Mouse (Mus musculus) cerebellum, adult 2 months (tissue): ENCODE data around the gene Dusp14.

Experiments used
- CTCF ChIP-seq: fragments of 200-500 bp; IDR thresholded peaks from 2 replicates; pipeline ENCODE4 v1.5.1; 2011; ENCODE audit warnings: low read depth, mild to moderate bottlenecking, control low read depth, low read length, moderate library complexity, borderline replicate concordance; ENCODE audit not compliant: insufficient read depth
- POLR2A ChIP-seq: fragments of 200-500 bp; IDR thresholded peaks from 2 replicates; pipeline ENCODE4 v1.6.1; 2011; ENCODE audit warnings: low read length, control low read depth, borderline replicate concordance; ENCODE audit not compliant: insufficient read depth

DNA sequence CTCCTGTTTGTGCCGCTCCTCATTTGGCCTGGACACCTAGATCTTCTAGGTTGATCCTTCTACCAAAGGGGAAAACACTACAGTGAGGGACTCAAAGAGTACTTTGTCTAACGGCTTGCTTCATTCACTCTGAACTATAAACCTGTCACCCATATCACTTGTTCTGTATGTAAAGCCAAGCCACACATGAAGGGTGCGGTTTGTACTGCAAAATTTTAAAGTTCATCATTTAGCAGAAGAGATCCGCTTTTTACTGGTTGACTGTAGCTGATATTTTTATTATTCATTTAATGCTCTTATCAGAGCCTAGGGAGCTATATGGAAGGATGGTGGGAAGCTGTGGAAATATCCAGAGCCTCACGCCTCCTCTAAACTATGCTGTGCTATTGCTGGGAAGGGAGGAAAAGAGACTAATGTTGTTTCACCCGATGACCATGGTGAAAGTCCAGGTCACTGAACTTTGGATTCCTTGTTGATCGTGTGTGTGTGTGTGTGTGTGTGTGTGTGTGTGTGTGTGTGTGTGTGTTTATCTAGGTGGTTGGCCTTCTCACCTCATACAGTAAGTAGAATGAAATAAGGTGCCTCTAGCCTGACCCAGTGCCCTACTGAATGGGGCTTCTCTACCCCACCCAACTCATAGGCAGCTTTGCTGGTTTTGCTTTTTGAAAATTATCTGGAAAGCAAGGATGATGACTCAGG lies 52.1 kb downstream of the Dusp14 start:
- no peak for TF ChIP-seq POLR2A
- no peak for TF ChIP-seq CTCF
